ENCODE assay signal across 10 mouse cellular contexts in the genomic region with DNA sequence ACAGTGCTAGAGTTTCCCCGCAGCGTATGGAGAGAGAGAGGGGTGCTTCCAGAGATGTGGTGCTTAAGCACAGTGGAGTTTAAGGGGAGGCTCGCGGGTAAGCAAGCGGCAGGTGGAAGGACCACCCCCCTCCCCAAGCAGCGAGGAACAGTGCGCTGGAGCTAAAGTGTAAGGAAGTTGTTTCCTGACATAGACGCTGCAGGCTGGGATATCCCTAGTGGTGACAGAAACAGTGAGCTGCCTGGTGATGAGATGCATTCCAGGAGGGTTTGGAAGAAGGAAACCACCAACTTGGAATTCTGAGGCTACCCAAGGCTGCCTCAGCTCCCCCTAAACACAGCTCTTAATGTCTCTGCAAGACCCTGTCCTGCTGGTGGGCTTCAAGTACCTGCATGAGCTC. TPM values are rescaled to one million over a fixed set of nuclear protein-coding genes. Genes with fewer than 3 reads are reported as not detected.
DNase-seq lines count a peak whose midpoint lies in the region; ATAC-seq and TF ChIP-seq lines count a peak whose summit lies in the region.
"Had no signal": no experiment of that assay in that cellular context is flagged by ENCODE, and none has a peak within 500 bp of the region (broad histone marks: within the 10 kb centered on the region; RNA-seq: fewer than 3 reads in every experiment).

No protein-coding gene starts in this region.

- no peak overlapping the region for H3K27ac ChIP-seq in kidney, embryonic 14.5 days (ENCODE audit: low read depth, low read length)
- H3K27ac ChIP-seq in embryonic facial prominence, embryonic 11.5 days (replicated peaks; ENCODE audit: low read depth, low read length) = no peak overlapping the region
- no peak overlapping the region for H3K27ac ChIP-seq in hindbrain, postnatal 0 days
- peak overlapping the region; percentile 66; the same call in 1 of the 2 replicates for H3K27ac ChIP-seq in midbrain, embryonic 14.5 days (replicated peaks; ENCODE audit: low read depth, low read length)

- no peak overlapping the region for H3K9ac ChIP-seq in kidney, embryonic 14.5 days (ENCODE audit: low read depth, low read length)
- no peak overlapping the region for H3K9ac ChIP-seq in embryonic facial prominence, embryonic 11.5 days (replicated peaks; ENCODE audit: low read length)
- H3K9ac ChIP-seq in hindbrain, postnatal 0 days (replicated peaks; ENCODE audit: low read length) = 0 out of 2 replicates have a peak overlapping the region, but pooled peaks have one; percentile 40
- H3K9ac ChIP-seq in midbrain, embryonic 14.5 days (replicated peaks; ENCODE audit: low read length) = 0 out of 2 replicates have a peak overlapping the region, but pooled peaks have one; percentile 20

- no peaks in the 10 kb centered on the region for H3K9me3 ChIP-seq in kidney, embryonic 14.5 days (ENCODE audit: control insufficient read depth, low read length)
- no peaks in the 10 kb centered on the region for H3K9me3 ChIP-seq in embryonic facial prominence, embryonic 11.5 days (replicated peaks; ENCODE audit: control insufficient read depth, low read length)
- H3K9me3 ChIP-seq in hindbrain, postnatal 0 days (ENCODE audit: low read length) = no peaks in the 10 kb centered on the region
- H3K9me3 ChIP-seq in midbrain, embryonic 14.5 days (ENCODE audit: control insufficient read depth, low read length) = no peaks in the 10 kb centered on the region

- TF ChIP-seq CTCF in hindbrain, postnatal 0 days (IDR thresholded peaks at IDR 0.05; ENCODE audit: low read depth) = no peak

- WGBS in kidney, embryonic 14.5 days = under 1% methylated on average over 8 of the region's 8 CpGs
- WGBS in embryonic facial prominence, embryonic 11.5 days = 3% methylated on average over 8 of the region's 8 CpGs
- WGBS in hindbrain, postnatal 0 days = 2% methylated on average over 8 of the region's 8 CpGs
- WGBS in midbrain, embryonic 14.5 days = 4% methylated on average over 8 of the region's 8 CpGs

- ATAC-seq in kidney, embryonic 14.5 days (ENCODE audit: low FRiP score, low TSS enrichment) = no peak; the same call in none of the 2 replicates
- ATAC-seq in embryonic facial prominence, embryonic 11.5 days (replicated peaks; ENCODE audit: insufficient number of reproducible peaks, low FRiP score, low TSS enrichment, low read depth) = no peak
- ATAC-seq in hindbrain, postnatal 0 days = peak; percentile 24; the same call in 1 of the 2 replicates
- ATAC-seq in midbrain, embryonic 14.5 days (ENCODE audit: low FRiP score, low TSS enrichment) = no peak; the same call in 1 of the 2 replicates

- peaks cover 8% of the 10 kb centered on the region; the same call in 1 of the 2 replicates for H3K4me1 ChIP-seq in kidney, embryonic 14.5 days (ENCODE audit: control insufficient read depth, insufficient read depth, low read length)
- H3K4me1 ChIP-seq in embryonic facial prominence, embryonic 11.5 days (ENCODE audit: control insufficient read depth, insufficient read depth, low read length) = no peaks in the 10 kb centered on the region; the same call in 1 of the 2 replicates
- H3K4me1 ChIP-seq in hindbrain, postnatal 0 days (ENCODE audit: insufficient read depth, low read length) = peaks cover 5% of the 10 kb centered on the region; the same call in 1 of the 2 replicates
- H3K4me1 ChIP-seq in midbrain, embryonic 14.5 days (ENCODE audit: control insufficient read depth, insufficient read depth, low read length) = peaks cover 36% of the 10 kb centered on the region

- peak overlapping the region; percentile 19; the same call in 1 of the 2 replicates for H3K4me3 ChIP-seq in kidney, embryonic 14.5 days (ENCODE audit: low read length)
- no peak overlapping the region for H3K4me3 ChIP-seq in embryonic facial prominence, embryonic 11.5 days (ENCODE audit: low read depth, low read length)
- peak overlapping the region; percentile 30 for H3K4me3 ChIP-seq in hindbrain, postnatal 0 days (ENCODE audit: low read length)
- H3K4me3 ChIP-seq in midbrain, embryonic 14.5 days (replicated peaks; ENCODE audit: low read depth, low read length) = peak overlapping the region; percentile 26

- H3K27me3 ChIP-seq in kidney, embryonic 14.5 days (ENCODE audit: control insufficient read depth, insufficient read depth, low read length) = peaks cover 22% of the 10 kb centered on the region
- peaks cover 27% of the 10 kb centered on the region for H3K27me3 ChIP-seq in embryonic facial prominence, embryonic 11.5 days (ENCODE audit: control insufficient read depth, insufficient read depth, low read length)
- H3K27me3 ChIP-seq in hindbrain, postnatal 0 days (ENCODE audit: insufficient read depth, low read length) = no peaks in the 10 kb centered on the region
- peaks cover 17% of the 10 kb centered on the region for H3K27me3 ChIP-seq in midbrain, embryonic 14.5 days (ENCODE audit: control insufficient read depth, insufficient read depth, low read length)

- no peak for DNase-seq in kidney, postnatal 10 days
- DNase-seq in embryonic facial prominence, embryonic 11.5 days (ENCODE audit: low spot score) = no peak
- DNase-seq in hindbrain, postnatal 0 days (ENCODE audit: low spot score) = no peak
- DNase-seq in midbrain, embryonic 14.5 days = no peak
- no peak for DNase-seq in adipocyte (ENCODE audit: low spot score)
- no peak for DNase-seq in gastrocnemius, adult 8-10 months (ENCODE audit: low spot score in 2 of 2)
- no peak for DNase-seq in urinary bladder, postnatal 14 days (ENCODE audit: low spot score)

- peak overlapping the region; percentile 38 for H3K4me2 ChIP-seq in kidney, embryonic 14.5 days (replicated peaks; ENCODE audit: low read depth, low read length)
- peak overlapping the region; percentile 14; the same call in 1 of the 2 replicates for H3K4me2 ChIP-seq in embryonic facial prominence, embryonic 11.5 days (ENCODE audit: low read depth, low read length)
- peak overlapping the region; percentile 56 for H3K4me2 ChIP-seq in hindbrain, postnatal 0 days (ENCODE audit: low read depth, low read length)
- peak overlapping the region; percentile 56 for H3K4me2 ChIP-seq in midbrain, embryonic 14.5 days (ENCODE audit: low read length)

- H3K36me3 ChIP-seq in kidney, embryonic 14.5 days (ENCODE audit: control insufficient read depth, insufficient read depth, low read length) = no peaks in the 10 kb centered on the region
- H3K36me3 ChIP-seq in embryonic facial prominence, embryonic 11.5 days (replicated peaks; ENCODE audit: control insufficient read depth, insufficient read depth, low read depth, low read length) = no peaks in the 10 kb centered on the region
- H3K36me3 ChIP-seq in hindbrain, postnatal 0 days (ENCODE audit: insufficient read depth, low read length) = no peaks in the 10 kb centered on the region
- H3K36me3 ChIP-seq in midbrain, embryonic 14.5 days (ENCODE audit: control insufficient read depth, insufficient read depth, low read length) = no peaks in the 10 kb centered on the region

RNA-seq across cellular contexts. Expression of gene Arhgap40, which starts 43.2 kb away (rescaled TPM):
- 0.24 TPM in 1 of 2 replicates, not detected in the other for polyA plus RNA-seq in kidney, embryonic 14.5 days (2014; fragmentation: Nextera tagmentation; extraction: Ambion mirVana)
- 0.24 and 0.55 TPM in 2 replicates for polyA plus RNA-seq in embryonic facial prominence, embryonic 11.5 days (2014; fragmentation: Nextera tagmentation; extraction: Ambion mirVana)
- total RNA-seq in hindbrain, postnatal 0 days (2014; rRNA removed) = 1.4 and 2.4 TPM in 2 replicates
- polyA plus RNA-seq in hindbrain, postnatal 0 days (2015; fragmentation: Nextera tagmentation; extraction: Ambion mirVana) = 0.64 and 1.0 TPM in 2 replicates
- 0.57 and 0.87 TPM in 2 replicates for polyA plus RNA-seq in midbrain, embryonic 14.5 days (2014; fragmentation: Nextera tagmentation; extraction: Ambion mirVana)
- not detected for total RNA-seq in gastrocnemius, adult 8-10 months (2022)
- total RNA-seq: liver, adult 2 months had no signal
- polyA plus RNA-seq: liver, adult 2 months had no signal

RNA-seq across cellular contexts. Expression of gene Adig, which starts 53.4 kb away (rescaled TPM):
- polyA plus RNA-seq in kidney, embryonic 14.5 days (2014; fragmentation: Nextera tagmentation; extraction: Ambion mirVana) = not detected in 2 replicates
- polyA plus RNA-seq in embryonic facial prominence, embryonic 11.5 days (2014; fragmentation: Nextera tagmentation; extraction: Ambion mirVana) = not detected in 2 replicates
- total RNA-seq in hindbrain, postnatal 0 days (2014; rRNA removed) = not detected in 2 replicates
- polyA plus RNA-seq in hindbrain, postnatal 0 days (2015; fragmentation: Nextera tagmentation; extraction: Ambion mirVana) = not detected in 2 replicates
- polyA plus RNA-seq in midbrain, embryonic 14.5 days (2014; fragmentation: Nextera tagmentation; extraction: Ambion mirVana) = not detected in 2 replicates
- 1 to 10 TPM in 3 of 4 experiments, under 1 TPM in 1; 0.70 to 7.2 (median 6.0) TPM for total RNA-seq in gastrocnemius, adult 8-10 months (2022)
- total RNA-seq: ES-E14; liver, adult 2 months had no signal
- polyA plus RNA-seq: liver, adult 2 months had no signal

RNA-seq across cellular contexts. Expression of gene Slc32a1, which starts 54.8 kb away (rescaled TPM):
- 0.09 and 0.16 TPM in 2 replicates for polyA plus RNA-seq in kidney, embryonic 14.5 days (2014; fragmentation: Nextera tagmentation; extraction: Ambion mirVana)
- 0.27 and 0.71 TPM in 2 replicates for polyA plus RNA-seq in embryonic facial prominence, embryonic 11.5 days (2014; fragmentation: Nextera tagmentation; extraction: Ambion mirVana)
- 70.4 and 79.8 TPM in 2 replicates for total RNA-seq in hindbrain, postnatal 0 days (2014; rRNA removed)
- 16.5 and 16.7 TPM in 2 replicates for polyA plus RNA-seq in hindbrain, postnatal 0 days (2015; fragmentation: Nextera tagmentation; extraction: Ambion mirVana)
- polyA plus RNA-seq in midbrain, embryonic 14.5 days (2014; fragmentation: Nextera tagmentation; extraction: Ambion mirVana) = 7.6 and 8.6 TPM in 2 replicates
- not detected for total RNA-seq in gastrocnemius, adult 8-10 months (2022)
- total RNA-seq: liver, adult 2 months had no signal
- polyA plus RNA-seq: liver, adult 2 months had no signal

Comparison
In these comparisons a context has a peak if more than half of its experiments do, and no peak if none do; other contexts are left out.
1. H3K9ac ChIP-seq: peak in hindbrain, postnatal 0 days (single experiment) and midbrain, embryonic 14.5 days (single experiment); none in kidney, embryonic 14.5 days (single experiment) and embryonic facial prominence, embryonic 11.5 days (single experiment).
2. Peak in every context shown above with its lines, with median percentiles within 50 percentile points of each other: H3K4me2 ChIP-seq.